Mouse (Mus musculus) hindbrain, embryonic 15.5 days (tissue): Measurements from ENCODE around the gene Fam120c. TPM values are rescaled to one million over a fixed set of nuclear protein-coding genes. Genes with fewer than 3 reads are reported as not detected.

Experiments
- ATAC-seq: fragments of 200-750 bp; cut with Nextera tagmentation; 2 replicates; pipeline ENCODE4 v1.8.0; 2017; ENCODE audit warnings: low read depth, moderate number of reproducible peaks, moderate TSS enrichment; ENCODE audit not compliant: low FRiP score
- H3K27ac ChIP-seq: fragments of 300-500 bp; sonication (generic); replicated peaks from 2 replicates; pipeline ENCODE4 v1.5.1; 2015; ENCODE audit warnings: mild to moderate bottlenecking, inconsistent platforms
- H3K27me3 ChIP-seq: fragments of 300-500 bp; sonication (generic); 2 replicates; pipeline ENCODE4 v1.6.1; 2015; ENCODE audit warnings: control low read depth, inconsistent platforms
- H3K36me3 ChIP-seq: fragments of 300-500 bp; sonication (generic); 2 replicates; pipeline ENCODE4 v1.6.1; 2015; ENCODE audit warnings: control low read depth, inconsistent platforms
- H3K4me1 ChIP-seq: fragments of 300-500 bp; sonication (generic); replicated peaks from 2 replicates; pipeline ENCODE4 v1.6.1; 2015; ENCODE audit warnings: control low read depth, inconsistent platforms
- H3K4me2 ChIP-seq: fragments of 300-500 bp; sonication (generic); 2 replicates; pipeline ENCODE4 v1.6.1; 2015; ENCODE audit warnings: moderate library complexity, mild to moderate bottlenecking, inconsistent platforms
- H3K4me3 ChIP-seq: fragments of 300-500 bp; sonication (generic); 2 replicates; pipeline ENCODE4 v1.5.1; 2015; ENCODE audit warnings: mild to moderate bottlenecking, inconsistent platforms
- H3K9ac ChIP-seq: fragments of 300-500 bp; sonication (generic); 2 replicates; pipeline ENCODE4 v1.6.1; 2015; ENCODE audit warnings: inconsistent platforms
- H3K9me3 ChIP-seq: fragments of 300-500 bp; sonication (generic); 2 replicates; pipeline ENCODE4 v1.6.1; 2016; ENCODE audit warnings: control low read depth, inconsistent platforms
- whole genome bisulfite sequencing: fragments of 180-500 bp; shearing (Covaris S2); methylation state at CpG from one replicate; pipeline ENCODE4 v1.1.7; 2015; 5-methylcytosine and 5-hydroxymethylcytosine counted together
- polyA plus RNA-seq: library from polyadenylated mRNA; unstranded; fragments of >200 nt; fragmentation: Nextera tagmentation; extraction: Ambion mirVana; gene quantifications from 2 replicates; pipeline ENCODE4 v1.2.1, GENCODE M21; 2015

The Fam120c gene
- polyA plus RNA-seq: 7.1 and 7.5 TPM in 2 replicates

DNA sequence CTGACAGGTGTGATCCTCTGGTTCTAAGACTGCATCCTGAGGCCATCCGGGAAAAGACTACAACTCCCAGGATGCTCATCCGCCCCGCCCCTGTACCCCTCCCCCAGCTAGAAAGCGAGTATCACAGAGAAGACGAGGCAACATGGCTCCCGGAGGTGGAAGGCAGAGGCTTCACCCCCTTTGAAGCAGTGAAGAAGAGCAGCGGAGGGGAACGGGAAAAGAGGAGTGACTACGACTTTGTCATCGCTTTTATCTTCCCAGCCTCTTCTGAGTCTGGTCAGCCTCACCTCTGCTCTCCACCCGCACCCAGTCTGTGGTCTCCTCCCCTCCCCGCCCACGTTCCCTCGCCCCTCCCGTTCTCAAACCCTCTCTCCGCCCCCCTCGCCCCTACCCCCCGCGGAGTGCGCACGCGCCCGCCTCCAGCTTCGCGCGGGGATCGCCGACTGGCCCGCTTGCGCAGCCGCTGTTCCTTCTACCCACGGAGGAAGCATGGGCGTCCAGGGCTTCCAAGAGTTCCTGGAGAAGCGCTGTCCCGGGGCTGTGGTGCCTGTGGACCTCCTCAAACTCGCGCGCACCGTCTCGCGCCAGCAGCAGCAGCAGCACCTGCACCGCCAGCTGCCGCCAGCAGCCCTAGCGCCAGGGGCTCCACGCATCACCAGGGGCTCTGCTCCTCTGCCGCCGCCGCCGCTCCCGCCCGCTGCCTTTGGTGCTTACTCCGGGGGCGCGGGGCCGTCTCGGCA lies at the start of gene Fam120c:
Fam120c (plus strand) TSS at position 415 of the 740 bp plus-strand sequence.
- 0 out of 2 replicates have a peak, but pooled peaks cover 2% of the 10 kb centered on the region for H3K27me3 ChIP-seq
- H3K4me3 ChIP-seq: peak within 1 kb of the TSS; percentile 71
- H3K36me3 ChIP-seq: no peaks in the 10 kb centered on the region
- peak within 1 kb of the TSS; percentile 94 for H3K27ac ChIP-seq
- WGBS: 13% methylated on average over 52 of the region's 56 CpGs
- H3K4me1 ChIP-seq: peaks cover 19% of the 10 kb centered on the region
- peak; percentile 95 for ATAC-seq
- H3K4me2 ChIP-seq: peak within 1 kb of the TSS; percentile 62
- no peaks in the 10 kb centered on the region for H3K9me3 ChIP-seq
- H3K9ac ChIP-seq: peak within 1 kb of the TSS; percentile 58

DNA sequence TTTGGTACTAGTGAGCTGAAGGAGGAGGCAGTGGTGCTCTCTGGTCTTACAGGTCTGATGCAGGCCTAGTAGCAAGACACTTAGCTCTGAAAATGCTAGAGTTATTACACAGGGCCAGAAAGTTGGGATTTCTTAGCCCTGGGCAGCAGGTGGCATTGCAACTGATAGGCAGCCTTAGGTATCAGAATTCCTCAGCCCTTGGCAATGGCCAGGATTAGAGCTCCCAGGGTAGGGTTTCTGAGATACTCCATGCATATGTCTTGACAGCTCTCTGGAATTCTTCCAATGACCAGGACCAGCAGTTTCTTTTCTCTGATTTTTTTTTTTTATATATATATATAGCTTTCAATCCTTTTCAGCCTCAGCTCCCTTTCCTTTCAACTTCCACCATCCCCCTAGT lies 45.6 kb upstream of the Fam120c start:
- Histone ChIP-seq H3K36me3 (no peaks in the 10 kb centered on the region), H3K27me3 (no peaks in the 10 kb centered on the region), H3K4me2 (no peak overlapping the region), H3K9ac (no peak overlapping the region), H3K4me1 (no peaks in the 10 kb centered on the region), H3K27ac (no peak overlapping the region), H3K9me3 (no peaks in the 10 kb centered on the region), H3K4me3 (no peak overlapping the region)
- no peak for ATAC-seq

DNA sequence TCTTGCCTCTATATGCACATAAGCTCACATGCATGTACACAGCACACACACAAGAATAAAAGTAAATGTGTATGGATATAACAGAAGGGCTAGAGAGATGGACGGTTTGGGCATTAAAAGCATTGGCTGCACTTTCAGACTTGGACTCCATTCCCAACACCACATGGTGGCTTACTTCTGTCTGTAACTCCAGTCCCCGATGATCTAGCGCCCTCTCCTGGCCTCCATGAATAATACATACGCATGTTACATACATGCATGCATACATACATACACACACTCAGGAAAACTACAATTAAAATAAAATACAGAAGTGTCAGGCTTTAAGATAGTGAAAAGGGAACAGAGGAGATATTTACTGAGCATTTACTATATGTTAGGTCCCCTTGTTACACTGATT lies 30.2 kb upstream of the Fam120c start:
- Histone ChIP-seq H3K27me3 (no peaks in the 10 kb centered on the region), H3K4me1 (no peaks in the 10 kb centered on the region), H3K4me2 (no peak overlapping the region), H3K9me3 (no peaks in the 10 kb centered on the region), H3K27ac (no peak overlapping the region), H3K36me3 (no peaks in the 10 kb centered on the region), H3K4me3 (no peak overlapping the region), H3K9ac (no peak overlapping the region)
- WGBS: 87% methylated on average over 4 of the region's 4 CpGs
- no peak for ATAC-seq

DNA sequence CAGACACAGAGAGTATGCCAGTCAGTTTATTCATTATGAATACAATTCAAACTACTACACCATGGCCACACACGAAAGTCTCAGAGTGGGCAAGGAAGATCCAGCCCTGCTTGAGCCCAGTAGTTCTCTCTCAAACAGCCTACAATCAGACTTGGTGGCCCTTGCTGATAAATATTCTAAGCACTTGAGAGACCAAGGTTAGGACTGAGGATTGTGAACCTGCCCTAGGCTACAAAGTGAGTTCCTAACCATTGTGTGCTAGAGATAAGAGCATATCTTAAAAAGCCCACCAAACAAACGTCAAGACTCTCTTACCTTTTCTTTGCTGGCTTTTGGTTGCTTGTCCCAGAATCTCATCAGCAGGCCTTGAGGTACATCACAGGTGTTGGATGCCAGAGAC lies 10.4 kb upstream of the Fam120c start:
- Histone ChIP-seq H3K9me3 (no peaks in the 10 kb centered on the region), H3K4me2 (no peak overlapping the region), H3K36me3 (no peaks in the 10 kb centered on the region), H3K27ac (no peak overlapping the region), H3K4me3 (no peak overlapping the region), H3K9ac (no peak overlapping the region), H3K27me3 (0 out of 2 replicates have a peak, but pooled peaks cover 3% of the 10 kb centered on the region), H3K4me1 (no peaks in the 10 kb centered on the region)
- 85% methylated on average over 2 of the region's 2 CpGs for WGBS
- ATAC-seq: no peak

DNA sequence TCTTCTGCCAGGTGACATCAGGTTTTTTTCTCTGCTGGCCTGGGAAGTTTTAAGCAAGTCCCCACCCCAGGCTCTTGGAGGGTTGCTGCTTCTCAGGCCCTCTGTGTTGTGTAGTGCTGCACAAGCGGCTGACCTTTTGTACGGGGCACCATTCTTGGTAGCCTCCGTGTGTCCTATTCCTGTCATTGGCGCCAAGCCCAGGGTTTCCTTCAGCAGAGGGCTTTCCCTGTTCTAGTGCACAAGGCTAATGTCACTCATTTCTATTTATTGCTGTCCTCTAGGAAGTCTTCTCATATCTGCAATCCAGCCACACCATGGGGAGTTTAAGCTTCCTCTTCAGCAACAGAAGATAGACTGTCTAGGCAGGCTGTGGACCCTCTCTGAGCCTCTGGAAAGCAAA lies 6.2 kb upstream of the Fam120c start:
- no peak for ATAC-seq
- H3K4me1 ChIP-seq: no peaks in the 10 kb centered on the region
- H3K4me2 ChIP-seq: no peak overlapping the region
- no peak overlapping the region for H3K9ac ChIP-seq
- H3K36me3 ChIP-seq: no peaks in the 10 kb centered on the region
- no peak overlapping the region for H3K27ac ChIP-seq
- no peaks in the 10 kb centered on the region for H3K9me3 ChIP-seq
- H3K27me3 ChIP-seq: 0 out of 2 replicates have a peak, but pooled peaks cover 5% of the 10 kb centered on the region
- 71% methylated on average over 4 of the region's 4 CpGs for WGBS
- H3K4me3 ChIP-seq: no peak overlapping the region

DNA sequence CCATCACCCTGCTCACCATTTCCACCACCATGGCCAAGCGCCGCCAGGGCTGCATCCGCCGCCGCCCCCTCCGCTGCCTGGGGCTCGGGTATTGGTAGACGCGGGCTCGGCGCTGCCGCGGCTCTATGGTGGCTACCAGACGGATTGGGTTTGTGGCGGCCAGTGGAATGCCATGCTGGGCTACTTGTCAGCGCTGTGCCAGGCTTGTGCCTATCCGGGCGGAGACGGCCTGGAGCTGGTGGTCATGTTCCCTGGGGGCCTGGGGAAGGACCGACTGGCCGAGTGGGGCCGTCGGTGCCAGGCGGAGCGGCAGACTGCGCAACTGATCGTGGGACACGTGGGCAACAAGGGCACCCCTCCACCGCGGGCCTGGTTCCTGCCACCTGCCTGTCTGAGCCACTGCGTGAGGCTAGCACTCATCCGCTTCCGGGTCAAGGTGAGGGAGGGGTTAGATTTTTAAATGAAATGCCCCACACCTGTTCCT lies 568 bp downstream of the Fam120c start:
- 0 out of 2 replicates have a peak, but pooled peaks cover 2% of the 10 kb centered on the region for H3K27me3 ChIP-seq
- H3K9me3 ChIP-seq: no peaks in the 10 kb centered on the region
- peak; percentile 69 for ATAC-seq
- peak overlapping the region; percentile 94 for H3K27ac ChIP-seq
- 25% methylated on average over 33 of the region's 33 CpGs for WGBS
- H3K36me3 ChIP-seq: no peaks in the 10 kb centered on the region
- H3K4me3 ChIP-seq: peak overlapping the region; percentile 71
- H3K4me2 ChIP-seq: peak overlapping the region; percentile 62
- H3K4me1 ChIP-seq: peaks cover 19% of the 10 kb centered on the region
- H3K9ac ChIP-seq: peak overlapping the region; percentile 58

DNA sequence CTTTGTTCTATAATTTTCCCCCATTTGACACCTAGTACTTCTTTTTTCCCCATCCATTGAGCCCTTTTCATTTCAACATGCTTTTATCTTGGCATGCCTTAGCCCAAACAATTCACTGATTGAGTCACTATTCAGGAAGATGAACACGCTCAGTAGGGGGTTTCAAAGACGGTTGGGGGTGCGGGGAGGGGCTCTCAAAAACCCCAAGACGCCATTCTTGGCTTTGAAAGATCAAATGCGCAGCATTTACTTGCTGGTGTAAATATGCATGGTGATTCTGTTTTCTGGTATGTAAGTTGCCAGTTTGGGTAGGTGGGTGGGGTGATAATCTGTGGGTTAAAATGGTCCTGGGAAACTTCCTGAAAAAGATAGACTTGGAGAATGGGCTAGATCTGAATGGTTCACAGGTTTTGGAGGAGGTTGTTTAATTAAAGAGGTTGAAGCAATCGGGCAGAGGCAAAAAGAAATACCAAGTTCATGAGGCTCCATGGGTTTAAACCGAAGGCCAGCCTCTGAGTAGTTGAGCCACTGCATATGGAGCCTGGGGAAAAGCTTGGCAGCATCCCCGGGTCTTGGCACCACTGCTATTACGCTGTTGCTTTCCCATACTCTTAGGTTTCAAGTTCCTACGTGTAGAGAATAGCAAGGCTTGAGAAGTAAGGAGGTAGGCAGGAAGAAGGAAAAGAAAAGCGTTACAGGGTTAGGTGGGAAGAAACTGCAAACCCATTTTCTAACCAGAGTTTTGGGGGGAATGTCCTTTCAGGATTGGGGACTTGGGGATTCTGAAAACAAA lies 1.6 kb downstream of the Fam120c start:
- H3K36me3 ChIP-seq: no peaks in the 10 kb centered on the region
- no peaks in the 10 kb centered on the region for H3K9me3 ChIP-seq
- peaks cover 19% of the 10 kb centered on the region for H3K4me1 ChIP-seq
- H3K9ac ChIP-seq: peak overlapping the region; percentile 58; the same call in 1 of the 2 replicates
- 35% methylated on average over 11 of the region's 11 CpGs for WGBS
- 0 out of 2 replicates have a peak, but pooled peaks cover 2% of the 10 kb centered on the region for H3K27me3 ChIP-seq
- H3K4me3 ChIP-seq: peak overlapping the region; percentile 71
- ATAC-seq: no peak
- peak overlapping the region; percentile 53; the same call in 1 of the 2 replicates for H3K27ac ChIP-seq
- peak overlapping the region; percentile 62 for H3K4me2 ChIP-seq

DNA sequence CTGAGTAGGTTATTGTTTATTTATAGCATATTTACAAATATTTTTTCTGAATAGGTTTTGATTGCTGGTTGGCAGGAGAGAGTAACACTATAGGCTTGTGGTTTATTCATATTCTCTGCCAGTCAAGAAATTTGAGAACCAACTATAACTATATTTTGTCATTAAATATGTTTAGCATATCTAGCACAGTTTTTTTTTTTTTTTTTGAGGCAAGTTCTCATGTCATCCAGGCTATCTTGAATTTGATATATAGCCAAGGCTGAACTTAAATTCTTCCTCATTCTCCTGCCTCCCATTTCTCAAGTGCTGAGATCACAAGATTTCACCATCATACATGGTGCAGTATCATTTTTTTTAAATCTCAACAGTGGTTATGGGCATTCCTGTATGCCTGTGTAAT lies 3.3 kb downstream of the Fam120c start:
- no peaks in the 10 kb centered on the region for H3K9me3 ChIP-seq
- H3K4me2 ChIP-seq: peak overlapping the region; percentile 62
- no peaks in the 10 kb centered on the region for H3K27me3 ChIP-seq
- H3K4me1 ChIP-seq: peaks cover 19% of the 10 kb centered on the region
- no peak overlapping the region for H3K9ac ChIP-seq
- no peak overlapping the region for H3K27ac ChIP-seq
- no peaks in the 10 kb centered on the region for H3K36me3 ChIP-seq
- H3K4me3 ChIP-seq: no peak overlapping the region
- no peak for ATAC-seq

DNA sequence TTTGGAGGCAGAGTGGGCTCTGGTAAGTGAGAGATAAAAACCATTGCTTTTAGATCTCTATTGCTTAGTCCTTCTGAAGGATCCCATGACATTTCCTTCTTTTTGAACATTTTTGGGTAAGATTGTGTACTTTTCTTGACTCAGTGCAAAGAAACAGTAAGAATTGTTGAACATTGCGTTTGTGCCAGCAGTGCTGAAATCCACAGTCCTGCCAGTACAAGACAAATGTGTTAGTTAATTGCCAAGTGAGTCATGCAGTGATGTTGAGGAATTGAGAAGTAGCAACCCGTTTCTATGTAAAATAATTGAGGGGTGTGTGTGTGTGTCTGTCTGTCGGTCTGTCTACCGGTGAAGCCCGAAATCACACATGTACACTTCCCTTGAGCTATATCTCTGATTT lies 5.3 kb downstream of the Fam120c start:
- 74% methylated on average over 5 of the region's 5 CpGs for WGBS

DNA sequence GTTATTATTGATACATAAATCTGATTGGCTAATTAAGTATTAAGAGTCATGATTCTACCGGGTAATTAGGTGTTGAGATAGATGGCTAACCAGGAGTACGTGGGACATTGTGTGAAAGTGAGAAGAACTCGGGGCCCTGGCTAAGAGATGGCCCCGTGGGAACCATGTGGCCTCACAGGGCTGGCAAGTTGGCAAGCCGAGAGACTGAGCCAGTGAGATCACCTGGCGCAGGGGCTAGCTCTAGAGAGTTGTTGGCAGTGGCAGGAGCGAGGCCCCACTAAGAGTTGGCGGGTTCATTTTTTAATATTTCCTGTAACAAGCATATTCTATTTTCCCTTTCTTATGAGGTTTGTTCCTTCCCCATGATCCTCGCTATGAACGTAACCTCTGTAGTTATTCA lies 74.8 kb downstream of the Fam120c start:
- Histone ChIP-seq H3K4me1 (no peaks in the 10 kb centered on the region), H3K4me2 (no peak overlapping the region), H3K9me3 (no peaks in the 10 kb centered on the region), H3K27ac (no peak overlapping the region), H3K9ac (no peak overlapping the region), H3K36me3 (no peaks in the 10 kb centered on the region), H3K4me3 (no peak overlapping the region), H3K27me3 (no peaks in the 10 kb centered on the region)
- no peak for ATAC-seq
- 94% methylated on average over 10 of the region's 10 CpGs for WGBS

More for the DNA sequence above, 5.3 kb downstream of the Fam120c start:
- H3K27ac ChIP-seq: no peak overlapping the region
- no peak overlapping the region for H3K4me2 ChIP-seq
- no peak overlapping the region for H3K9ac ChIP-seq
- H3K4me3 ChIP-seq: no peak overlapping the region
- ATAC-seq: no peak
- H3K9me3 ChIP-seq: no peaks in the 10 kb centered on the region
- H3K4me1 ChIP-seq: peaks cover 19% of the 10 kb centered on the region
- no peaks in the 10 kb centered on the region for H3K36me3 ChIP-seq
- H3K27me3 ChIP-seq: no peaks in the 10 kb centered on the region

DNA sequence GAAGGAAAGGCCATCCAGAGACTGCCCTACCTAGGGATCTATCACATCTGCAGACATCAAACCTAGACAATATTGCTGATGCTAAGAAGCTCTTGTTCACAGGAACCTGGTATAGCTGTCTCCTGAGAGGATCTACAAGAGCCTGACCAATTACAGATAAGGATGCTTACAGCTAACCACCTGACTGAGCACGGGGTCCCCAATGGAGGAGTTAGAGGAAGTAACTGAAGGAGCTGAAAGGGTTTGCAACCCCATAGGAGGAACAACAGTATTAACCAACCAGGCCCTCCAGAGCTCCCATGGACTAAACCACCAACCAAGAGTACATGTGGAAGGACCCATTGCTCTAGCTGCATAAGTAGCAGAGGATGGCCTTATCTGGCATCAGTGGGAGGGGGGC lies 76.8 kb downstream of the Fam120c start:
- Histone ChIP-seq H3K9me3 (no peaks in the 10 kb centered on the region), H3K4me2 (no peak overlapping the region), H3K27me3 (no peaks in the 10 kb centered on the region), H3K9ac (no peak overlapping the region), H3K4me1 (no peaks in the 10 kb centered on the region), H3K4me3 (no peak overlapping the region), H3K27ac (no peak overlapping the region), H3K36me3 (no peaks in the 10 kb centered on the region)
- ATAC-seq: no peak
- 90% methylated on average over 1 of the region's 1 CpGs for WGBS

DNA sequence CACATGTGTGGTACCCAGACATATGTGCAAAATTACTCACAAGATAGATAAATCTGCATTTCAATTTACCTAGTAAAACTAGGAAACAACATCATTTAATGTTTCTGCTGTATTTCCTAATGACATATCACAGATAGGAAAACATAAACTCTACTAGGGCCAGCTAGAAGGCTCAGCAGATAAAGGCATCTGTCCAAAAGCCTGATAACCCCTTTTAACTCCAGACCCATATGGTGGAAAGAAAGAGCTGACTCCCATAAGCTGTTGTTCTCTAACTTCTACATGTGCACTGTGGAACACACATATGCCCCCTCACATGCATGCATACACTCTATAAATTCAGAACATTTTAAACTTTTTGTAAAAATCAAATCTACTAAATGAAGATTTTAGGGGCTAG lies 99.7 kb downstream of the Fam120c start:
- Histone ChIP-seq H3K4me3 (no peak overlapping the region), H3K9me3 (no peaks in the 10 kb centered on the region), H3K4me2 (no peak overlapping the region), H3K36me3 (no peaks in the 10 kb centered on the region), H3K27ac (no peak overlapping the region), H3K27me3 (no peaks in the 10 kb centered on the region), H3K9ac (no peak overlapping the region), H3K4me1 (no peaks in the 10 kb centered on the region)
- ATAC-seq: no peak
